Mouse (Mus musculus) heart, postnatal 4 days (tissue): ENCODE measurements around the gene Ccdc142. TPM values are rescaled to one million over a fixed set of nuclear protein-coding genes. Genes with fewer than 3 reads are reported as not detected.

Source experiments
- DNase-seq: peaks from one replicate; pipeline ENCODE4 v3.0.0; 2021
- total RNA-seq, 2 experiments: library from RNA; stranded (reverse); gene quantifications; 2 replicates each; pipeline ENCODE4 v1.2.3; 2021

Ccdc142 gene
- total RNA-seq, 2 experiments from 2014 or later, result 2.4 to 3.0 TPM

- no peak for DNase-seq
These were observed 17.0 kb downstream of the Ccdc142 start for GRCm38 (mm10) chr6:83118369-83118768.

GRCm38 (mm10) chr6:83118825-83119733 lies 17.7 kb downstream of the Ccdc142 start:
- no peak for DNase-seq

GRCm38 (mm10) chr6:83119734-83120051 lies 18.3 kb downstream of the Ccdc142 start:
- DNase-seq, result peak; percentile 33

DNA sequence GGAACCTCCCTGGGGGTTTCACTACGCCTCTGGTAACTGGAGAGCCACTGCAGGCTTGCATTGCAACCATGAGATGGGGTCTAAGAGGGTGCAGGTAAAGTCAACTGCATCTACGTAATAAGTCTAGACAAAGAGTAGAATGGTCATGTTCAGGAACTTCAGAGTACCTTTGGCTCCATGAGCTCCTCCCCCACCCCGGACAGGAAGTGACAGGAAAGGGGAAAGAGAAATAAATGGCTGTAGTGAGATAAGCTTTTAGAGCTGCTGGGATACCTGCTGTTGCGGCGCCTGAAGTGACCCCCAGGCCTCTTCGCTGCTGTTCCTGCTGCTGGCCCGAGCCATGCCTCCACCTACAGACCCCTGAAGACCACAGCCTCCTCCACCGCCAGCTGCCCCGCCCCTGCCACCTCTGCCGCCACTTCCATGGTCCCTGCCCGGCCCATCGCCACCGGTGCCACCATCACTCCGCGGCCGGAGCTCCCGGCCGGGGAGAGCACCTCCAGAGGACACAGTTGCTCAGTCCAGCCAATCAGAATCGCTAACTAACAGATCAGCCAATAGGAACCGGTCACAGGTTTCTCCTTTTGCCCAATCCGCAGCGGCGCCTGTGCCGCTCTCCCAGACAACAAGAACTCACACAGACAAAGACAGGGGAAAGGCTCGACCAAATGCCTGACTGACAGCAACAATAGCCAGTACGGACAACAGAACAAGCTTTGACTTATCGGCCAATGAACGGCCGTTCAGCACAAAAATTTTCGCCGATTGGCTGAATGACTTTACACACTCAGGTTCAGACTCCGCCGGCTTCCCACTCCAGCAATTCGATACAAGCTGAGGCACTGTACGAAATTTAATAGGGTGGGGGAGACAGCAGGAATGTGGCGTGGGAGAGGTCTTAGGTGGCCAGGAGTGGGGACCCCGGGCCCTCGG lies 19.8 kb downstream of the Ccdc142 start, which contains the start of gene Wbp1:
TSS of gene Wbp1 (minus strand) at position 630 of the 933 bp plus-strand sequence.
- peak; percentile 94 for DNase-seq

DNA sequence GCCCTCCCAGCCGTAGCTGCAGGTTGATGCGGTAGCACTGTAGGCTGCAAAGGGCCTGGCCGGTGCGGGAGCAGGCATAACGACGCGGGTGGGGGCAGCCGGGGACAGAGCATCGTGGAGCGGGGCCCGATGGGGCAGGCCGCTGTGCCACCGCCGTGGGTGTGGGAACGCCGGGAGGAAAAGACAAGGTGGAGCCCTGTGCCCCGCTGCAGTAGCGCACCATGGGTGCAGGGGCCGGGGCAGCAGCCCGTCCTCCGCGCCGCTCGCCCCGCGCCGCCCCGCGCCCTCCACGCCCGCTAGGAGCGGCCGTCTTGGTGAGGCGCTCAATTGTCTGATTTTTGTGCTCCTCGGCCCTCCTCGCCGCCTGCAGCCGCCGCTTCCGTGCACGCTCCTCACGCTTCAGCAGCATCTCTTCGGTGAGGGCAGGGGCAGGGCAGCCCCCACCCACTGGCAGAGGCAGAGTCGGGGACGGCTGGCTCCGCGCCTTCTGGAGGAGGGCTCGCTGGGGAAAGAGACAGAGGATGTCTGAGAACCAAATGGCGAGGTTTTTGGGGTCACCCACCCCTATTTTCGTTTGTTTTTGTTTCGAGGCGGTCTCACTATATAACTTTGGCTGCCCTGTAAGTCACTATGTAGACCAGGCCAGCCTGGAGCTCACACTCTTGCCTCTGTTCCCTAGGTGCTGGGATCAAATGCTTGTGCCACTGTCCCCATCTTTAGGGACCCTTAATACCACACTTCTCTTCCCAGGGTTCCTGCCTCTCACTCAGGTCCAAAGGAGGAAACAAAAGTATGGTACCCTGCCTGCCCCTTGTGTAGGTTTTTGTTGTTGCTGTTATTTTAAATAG lies 20.7 kb downstream of the Ccdc142 start:
- no peak for DNase-seq

DNA sequence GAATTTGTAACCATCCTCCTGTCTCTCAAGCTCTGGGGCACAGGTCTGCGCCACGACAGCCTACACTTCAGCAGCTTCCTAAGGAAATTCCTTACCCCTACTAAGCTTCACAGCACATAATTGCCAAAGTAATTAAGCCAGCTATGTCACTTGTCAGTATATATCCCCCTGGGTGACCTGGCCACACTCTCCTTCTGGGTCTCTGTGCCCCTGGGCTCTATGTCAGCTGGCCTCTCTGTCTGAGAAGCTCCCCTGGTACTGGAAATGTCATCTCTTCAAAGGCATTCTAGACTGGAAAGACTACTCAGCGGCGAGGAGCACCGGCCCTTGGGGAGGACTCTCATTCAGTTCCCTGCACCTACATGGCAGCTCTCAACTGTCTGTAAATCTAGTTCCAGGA lies 21.6 kb downstream of the Ccdc142 start:
- DNase-seq, result no peak

- peak; percentile 94 for DNase-seq
These were observed 23.5 kb downstream of the Ccdc142 start for GRCm38 (mm10) chr6:83124851-83125312.

DNA sequence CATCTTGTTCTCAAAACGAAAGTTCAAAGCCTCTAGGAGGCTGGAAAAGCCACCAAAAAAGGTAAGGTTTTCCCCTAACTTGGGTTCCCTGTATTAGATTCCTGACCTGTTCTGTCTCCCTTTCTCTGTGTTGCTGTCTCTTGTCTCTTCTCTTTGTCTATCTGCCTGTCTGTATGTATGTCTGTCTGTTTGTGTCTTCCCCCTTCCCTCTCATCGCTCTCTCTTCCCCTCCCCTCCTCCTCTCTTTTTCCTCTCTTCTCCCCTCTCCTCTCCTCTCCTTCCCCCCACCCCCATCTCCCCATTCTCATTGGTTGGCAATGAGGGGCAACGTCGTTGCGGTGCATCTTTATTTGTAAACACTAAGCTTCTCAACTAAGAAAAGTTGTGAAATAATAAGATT lies 23.9 kb downstream of the Ccdc142 start, which contains the start of gene Ino80b:
TSS of gene Ino80b (minus strand) at position 101 of the 400 bp plus-strand sequence.
- no peak for DNase-seq

DNA sequence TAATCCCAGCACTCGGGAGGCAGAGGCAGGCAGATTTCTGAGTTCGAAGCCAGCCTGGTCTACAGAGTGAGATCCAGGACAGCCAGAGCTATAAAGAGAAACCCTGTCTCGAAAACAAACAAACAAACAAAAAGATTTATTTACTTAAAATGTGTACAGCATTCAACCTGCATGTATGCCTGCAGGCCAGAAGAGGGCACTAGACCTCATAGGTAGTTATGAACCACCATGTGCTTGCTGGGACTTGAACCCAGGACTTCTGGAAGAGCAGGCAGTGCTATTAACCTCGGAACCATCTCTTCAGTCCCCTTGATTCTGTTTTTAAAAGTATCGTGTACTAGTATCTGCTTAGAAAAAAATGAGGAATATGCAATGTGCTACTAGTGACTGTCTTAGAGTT lies 26.0 kb downstream of the Ccdc142 start:
- DNase-seq, result no peak

DNA sequence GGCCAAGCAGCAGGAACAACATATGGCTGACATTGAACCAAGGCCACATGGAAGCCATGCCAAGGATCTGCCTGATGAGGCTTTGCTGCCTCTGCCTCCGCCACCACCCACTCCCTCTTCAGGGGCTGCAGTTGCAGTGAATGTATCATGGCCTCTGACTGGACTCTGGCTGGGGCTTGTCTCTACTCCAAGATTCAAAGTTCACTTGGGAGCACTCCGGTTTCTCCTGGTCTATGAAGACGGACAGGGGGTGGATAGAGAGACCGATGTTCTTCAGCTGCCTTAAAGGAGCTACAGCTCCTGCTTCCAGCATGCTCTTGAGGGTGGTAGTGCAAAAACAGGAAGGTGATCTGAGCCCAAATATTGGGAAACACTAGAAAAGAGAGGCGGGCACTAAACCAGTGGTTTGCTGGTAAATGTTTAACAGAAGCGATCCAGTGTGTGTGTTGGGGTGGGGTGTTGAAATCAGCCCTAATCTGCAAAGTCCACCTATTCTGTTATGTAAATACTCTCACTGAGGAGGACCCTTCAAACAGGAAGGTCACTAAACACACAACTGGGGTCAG lies 30.2 kb downstream of the Ccdc142 start:
- DNase-seq, result peak; percentile 42

DNA sequence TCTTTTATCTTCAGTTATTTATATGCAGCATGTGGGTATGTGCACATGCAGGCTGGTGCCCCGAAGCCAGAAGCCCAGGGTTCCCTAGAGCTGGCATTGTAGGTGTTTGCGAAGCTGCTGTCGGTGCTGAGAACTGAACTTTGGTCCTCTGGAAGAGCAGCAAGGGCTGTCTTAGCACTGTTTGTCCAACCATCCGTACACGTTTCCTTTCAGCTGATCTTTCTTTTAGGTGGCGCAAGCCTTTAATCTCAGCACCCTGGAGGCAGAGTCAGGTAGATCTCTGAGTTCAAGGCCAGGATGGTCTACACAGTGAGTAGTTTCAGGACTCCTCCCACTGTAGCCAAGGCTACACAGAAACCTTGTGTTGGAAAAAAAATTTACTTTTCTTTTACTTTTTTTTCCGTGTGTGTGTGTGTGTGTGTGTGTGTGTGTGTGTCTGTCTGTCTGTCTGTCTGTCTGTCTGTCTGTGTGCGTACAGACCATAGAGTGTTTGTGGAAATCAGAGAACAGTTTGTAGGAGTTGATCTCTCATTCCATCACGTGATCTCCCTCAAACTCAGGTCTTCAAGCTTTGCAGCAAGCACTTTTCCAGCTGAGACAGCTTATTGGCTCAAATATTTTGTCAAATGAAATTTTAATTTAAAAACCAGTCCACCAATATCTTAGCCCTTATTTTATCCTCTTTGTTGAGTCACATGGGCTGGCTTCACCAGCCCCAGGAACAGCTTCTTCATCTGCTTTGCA lies 30.9 kb downstream of the Ccdc142 start:
- no peak for DNase-seq

DNA sequence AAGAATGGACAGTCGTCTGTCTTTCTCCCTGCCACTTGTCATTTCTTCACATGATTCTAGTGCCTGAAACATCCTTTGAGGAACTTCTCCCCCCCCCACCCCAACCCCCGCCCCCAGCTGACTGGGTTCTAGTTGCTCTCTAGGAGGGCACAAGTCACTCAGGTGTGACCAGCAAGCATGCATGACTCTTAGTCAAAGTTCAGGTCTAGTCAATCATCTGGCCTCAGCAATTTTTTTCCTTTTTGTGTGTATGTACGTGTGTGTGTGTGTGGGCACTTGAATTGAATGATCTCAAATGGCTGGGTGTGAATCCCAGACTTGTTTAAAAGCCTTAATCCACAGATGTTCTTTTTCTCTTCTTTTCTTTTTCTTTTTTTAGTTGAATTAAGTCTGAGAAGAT lies 32.8 kb downstream of the Ccdc142 start:
- no peak for DNase-seq

- DNase-seq, result no peak
These were observed 33.6 kb downstream of the Ccdc142 start, which contains the start of gene Rtkn for GRCm38 (mm10) chr6:83134951-83135513. Gene Rtkn, plus strand, starts transcription at chr6:83135463.

DNA sequence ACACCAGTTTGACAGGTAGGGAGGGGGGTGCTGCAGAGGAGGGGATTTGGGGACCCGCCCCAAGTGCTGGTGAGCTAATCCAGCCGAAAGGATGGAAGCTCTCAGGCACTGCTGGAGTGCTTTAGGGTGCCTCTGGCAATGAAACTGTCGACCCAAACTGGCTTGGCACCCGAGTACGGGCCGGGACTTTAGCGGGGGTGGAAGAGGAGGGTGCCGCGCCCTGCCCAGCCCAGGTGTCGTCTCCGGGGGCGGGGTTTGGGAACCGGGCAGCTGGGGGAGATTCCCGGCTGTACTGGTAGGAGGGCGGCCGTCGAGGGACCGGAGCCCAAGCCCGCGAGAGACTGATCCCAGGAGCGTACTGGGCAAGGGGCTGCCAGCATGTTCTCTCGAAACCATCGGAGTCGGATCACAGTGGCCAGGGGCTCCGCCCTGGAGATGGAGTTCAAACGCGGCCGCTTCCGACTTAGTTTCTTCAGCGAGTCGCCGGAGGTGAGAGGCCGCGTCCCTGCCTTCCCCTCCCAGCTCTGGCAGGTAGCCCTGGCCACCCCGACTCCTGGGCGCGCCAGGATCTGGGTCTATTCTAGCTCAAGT lies 34.3 kb downstream of the Ccdc142 start:
- no peak for DNase-seq

- DNase-seq, result no peak
These were observed 35.0 kb downstream of the Ccdc142 start for GRCm38 (mm10) chr6:83136291-83136880.

DNA sequence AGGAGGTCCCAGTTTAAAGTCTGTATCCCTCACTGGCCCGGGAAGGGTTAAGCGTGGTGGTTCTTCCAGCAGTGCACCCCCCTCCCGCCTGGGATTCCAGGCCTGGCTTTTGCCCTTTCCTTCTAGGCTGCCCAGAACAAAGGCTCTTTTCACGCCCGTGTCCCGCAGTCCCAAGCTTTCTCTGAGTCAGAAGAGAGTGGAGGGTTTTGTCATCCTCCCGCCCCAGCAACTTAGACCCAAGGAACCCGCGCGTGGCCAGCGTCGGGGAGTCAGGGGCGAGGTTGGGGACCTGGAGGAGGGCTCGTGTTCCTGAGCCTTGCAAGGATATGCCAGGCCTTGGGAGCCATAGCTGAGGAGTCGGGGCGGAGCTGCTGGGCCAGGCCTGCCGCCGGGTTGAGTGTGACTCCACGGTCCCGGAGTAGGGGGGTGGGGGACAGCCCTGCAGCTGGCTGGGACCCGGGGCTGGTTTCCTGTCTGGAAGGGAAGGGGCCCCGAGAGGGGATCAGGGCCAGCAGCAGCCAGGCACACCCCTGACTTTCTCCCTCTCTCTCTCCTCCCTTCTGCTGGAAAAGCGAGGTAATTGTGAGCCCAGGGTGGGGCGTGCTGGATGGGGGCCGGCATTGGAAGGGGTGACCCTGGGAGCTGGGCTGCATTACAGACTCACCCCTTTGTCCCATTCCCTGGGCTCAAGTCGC lies 35.6 kb downstream of the Ccdc142 start:
- peak; percentile 83 for DNase-seq

DNA sequence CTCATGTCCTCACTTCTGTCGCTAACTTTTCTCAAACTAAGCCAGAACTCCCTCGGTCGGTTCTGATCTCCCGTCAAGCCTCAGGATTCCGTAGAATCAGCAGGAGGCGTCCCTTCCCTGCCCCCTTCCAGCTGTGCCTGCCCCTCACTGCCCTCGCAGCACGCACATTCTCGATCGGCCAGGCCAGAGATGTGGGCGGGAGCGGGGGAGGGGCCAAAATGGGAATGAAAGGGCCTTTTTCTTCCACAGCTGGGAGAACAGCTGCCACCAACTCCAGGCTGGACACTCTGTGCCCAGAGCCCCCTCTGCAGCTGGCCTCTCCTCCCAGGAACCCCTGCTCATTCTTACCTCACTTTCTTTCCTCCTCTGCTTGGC lies 36.2 kb downstream of the Ccdc142 start:
- DNase-seq, result peak; percentile 94

GRCm38 (mm10) chr6:83138056-83138455 lies 36.7 kb downstream of the Ccdc142 start:
- DNase-seq, result peak; percentile 50

DNA sequence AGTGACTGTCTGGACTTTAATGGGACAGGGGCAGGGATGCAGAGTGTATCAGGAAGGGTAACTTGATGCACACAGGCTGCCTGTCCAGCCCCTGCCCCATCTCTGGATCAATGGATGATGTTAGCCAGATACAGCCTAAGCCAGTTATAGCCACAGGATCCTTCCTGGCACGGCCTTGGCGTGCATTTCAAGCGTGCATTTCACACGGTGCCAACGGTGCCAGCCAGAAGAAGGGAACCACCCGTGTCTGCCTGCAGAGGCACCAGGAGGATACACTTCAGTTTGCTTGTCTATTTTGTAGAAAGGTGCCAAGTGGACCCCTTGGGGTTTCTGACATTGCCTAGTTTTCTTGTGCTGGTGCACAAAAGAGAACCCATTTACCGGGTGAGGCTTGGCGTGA lies 38.6 kb downstream of the Ccdc142 start:
- no peak for DNase-seq
